Comparison of ENCODE assay signal across 15 mouse cellular contexts in the genomic region with DNA sequence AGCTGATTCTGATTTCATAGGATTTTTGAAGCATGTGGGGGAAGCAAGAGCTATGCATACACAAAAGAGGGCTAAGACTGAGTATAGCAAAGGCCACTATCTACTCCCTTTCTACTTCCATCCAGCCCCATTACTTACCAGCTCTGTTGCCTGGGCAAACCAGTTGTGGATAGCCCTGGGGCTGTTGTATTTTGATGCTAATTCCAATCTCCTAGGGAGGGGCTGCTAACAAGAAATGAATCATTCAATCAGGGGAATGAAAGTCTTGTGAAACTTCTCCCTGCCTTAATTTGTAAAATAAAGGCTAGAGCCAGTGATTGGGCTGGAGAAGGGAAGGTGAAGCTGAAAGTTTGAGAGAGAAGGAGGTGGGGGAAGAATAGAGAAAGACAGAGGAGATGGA.
"Had no signal": no experiment of that assay in that cellular context is flagged by ENCODE, and none has a peak within 500 bp of the region (broad histone marks: within the 10 kb centered on the region; RNA-seq: fewer than 3 reads in every experiment).

No protein-coding gene starts in this region.

- DNase-seq: lung, adult 2 months; lung, postnatal 14 days; lung, postnatal 36 days; right cerebral cortex, postnatal 14 days; thymus, adult 2 months; thymus, postnatal 25 days; thymus, postnatal 4 days had no signal

- H3K4me1 ChIP-seq: lung, embryonic 15.5 days; megakaryocyte, embryonic 14.5 days; midbrain, embryonic 13.5 days; midbrain, embryonic 15.5 days; neural tube, embryonic 12.5 days; stomach, embryonic 15.5 days had no signal

- H3K27ac ChIP-seq: lung, embryonic 15.5 days; macrophage; midbrain, embryonic 13.5 days; midbrain, embryonic 15.5 days; neural tube, embryonic 12.5 days; stomach, embryonic 15.5 days; stomach, postnatal 0 days had no signal

- H3K9ac ChIP-seq: lung, embryonic 15.5 days; midbrain, embryonic 13.5 days; midbrain, embryonic 15.5 days; neural tube, embryonic 12.5 days; stomach, embryonic 15.5 days had no signal

- H3K27me3 ChIP-seq: lung, embryonic 15.5 days; megakaryocyte, embryonic 14.5 days; midbrain, embryonic 13.5 days; midbrain, embryonic 15.5 days; neural tube, embryonic 12.5 days; stomach, embryonic 15.5 days had no signal

- H3K9me3 ChIP-seq: lung, embryonic 15.5 days; megakaryocyte, embryonic 14.5 days; midbrain, embryonic 13.5 days; midbrain, embryonic 15.5 days; neural tube, embryonic 12.5 days; stomach, embryonic 15.5 days had no signal

- H3K36me3 ChIP-seq: lung, embryonic 15.5 days; midbrain, embryonic 13.5 days; midbrain, embryonic 15.5 days; neural tube, embryonic 12.5 days; stomach, embryonic 15.5 days had no signal

- H3K4me3 ChIP-seq: lung, embryonic 15.5 days; megakaryocyte, embryonic 14.5 days; midbrain, embryonic 13.5 days; midbrain, embryonic 15.5 days; neural tube, embryonic 12.5 days; stomach, embryonic 15.5 days had no signal
